Mouse (Mus musculus) layer of hippocampus, adult 6 months (tissue): ENCODE measurements around the gene Olfr830. TPM values are rescaled to one million over a fixed set of nuclear protein-coding genes. Genes with fewer than 3 reads are reported as not detected.

ENCODE experiments used
- long read RNA-seq, 2 experiments: library from polyadenylated mRNA; unstranded; transcript quantifications; one replicate each; pipeline ENCODE4 v2.0.0; 2019 to 2020
- polyA plus RNA-seq: library from polyadenylated mRNA; unstranded; fragments of <200 nt; fragmentation: Nextera tagmentation; gene quantifications from 2 replicates; pipeline ENCODE4 v1.2.3, GENCODE M21; 2021

The Olfr830 gene
- not detected in 2 replicates for polyA plus RNA-seq
- long read RNA-seq, experiment 1 = 0 reads
- long read RNA-seq, experiment 2 = 0 reads

GRCm38 (mm10) chr9:18874393-18874792, at the start of gene Olfr830:
Olfr830 (plus strand) TSS chr9:18874693.

GRCm38 (mm10) chr9:18854633-18855032, 19.9 kb upstream of the Olfr830 start, which contains the start of gene Olfr829:
Olfr829 (plus strand) TSS chr9:18854933.

Other genes starting within 250 kb of the Olfr830 start
- not detected in 2 replicates for gene Muc16, start 200.2 kb upstream of the Olfr830 start, polyA plus RNA-seq
- not detected in 2 replicates for gene Olfr24, start 110.7 kb upstream of the Olfr830 start, polyA plus RNA-seq
- not detected in 2 replicates for gene Olfr828, start 55.2 kb upstream of the Olfr830 start, polyA plus RNA-seq
- gene Olfr829, start 19.8 kb upstream of the Olfr830 start, polyA plus RNA-seq = not detected in 2 replicates
- not detected in 2 replicates for gene Olfr832, start 62.4 kb downstream of the Olfr830 start, polyA plus RNA-seq
- gene Olfr834, start 113.3 kb downstream of the Olfr830 start, polyA plus RNA-seq = not detected in 2 replicates
- not detected in 2 replicates for gene Olfr835, start 158.0 kb downstream of the Olfr830 start, polyA plus RNA-seq
- gene Olfr836, start 245.7 kb downstream of the Olfr830 start, polyA plus RNA-seq = not detected in 2 replicates